ENCODE assay signal across 24 mouse cellular contexts in the genomic region with DNA sequence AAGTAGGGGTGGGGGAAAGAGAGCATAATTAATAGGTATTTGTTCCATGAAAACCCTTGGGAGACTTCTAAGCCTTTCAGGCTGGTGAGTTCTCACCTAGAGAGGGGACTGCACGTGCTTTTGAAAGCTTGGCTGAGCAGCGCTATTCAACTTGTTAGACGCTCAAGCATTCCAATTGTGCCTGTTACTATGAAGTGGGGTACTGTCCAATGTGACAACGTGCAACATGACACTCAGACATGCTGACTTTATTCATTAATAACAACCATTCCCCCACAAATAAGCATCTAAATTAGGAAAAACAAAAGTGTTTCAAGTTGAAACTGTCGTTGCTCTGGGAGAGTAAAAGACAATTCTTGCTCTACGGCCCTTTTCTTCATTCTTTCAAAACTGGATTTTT. TPM values are rescaled to one million over a fixed set of nuclear protein-coding genes. Genes with fewer than 3 reads are reported as not detected.
DNase-seq lines count a peak whose midpoint lies in the region; ATAC-seq lines count a peak whose summit lies in the region.
"Had no signal": no experiment of that assay in that cellular context is flagged by ENCODE, and none has a peak within 500 bp of the region (broad histone marks: within the 10 kb centered on the region; RNA-seq: fewer than 3 reads in every experiment).

No protein-coding gene starts in this region.

- peaks cover 8% of the 10 kb centered on the region; the same call in 1 of the 2 replicates for H3K4me1 ChIP-seq in forebrain, embryonic 14.5 days (ENCODE audit: control insufficient read depth, insufficient read depth, low read length)
- peaks cover 3% of the 10 kb centered on the region; the same call in 1 of the 2 replicates for H3K4me1 ChIP-seq in forebrain, embryonic 11.5 days (replicated peaks; ENCODE audit: control insufficient read depth, insufficient read depth, low read length)
- peaks cover 7% of the 10 kb centered on the region; the same call in 1 of the 2 replicates for H3K4me1 ChIP-seq in kidney, embryonic 14.5 days (ENCODE audit: control insufficient read depth, insufficient read depth, low read length)
- H3K4me1 ChIP-seq in kidney, embryonic 15.5 days: peaks cover 16% of the 10 kb centered on the region
- peaks cover 24% of the 10 kb centered on the region for H3K4me1 ChIP-seq in neural tube, embryonic 13.5 days (replicated peaks)

- H3K9ac ChIP-seq in forebrain, embryonic 14.5 days (ENCODE audit: low read length): no peak overlapping the region
- H3K9ac ChIP-seq in forebrain, embryonic 11.5 days (ENCODE audit: low read length): no peak overlapping the region
- no peak overlapping the region for H3K9ac ChIP-seq in kidney, embryonic 14.5 days (ENCODE audit: low read depth, low read length)
- no peak overlapping the region for H3K9ac ChIP-seq in kidney, embryonic 15.5 days
- H3K9ac ChIP-seq in neural tube, embryonic 13.5 days: no peak overlapping the region

- no peaks in the 10 kb centered on the region for H3K9me3 ChIP-seq in forebrain, embryonic 14.5 days (replicated peaks; ENCODE audit: control insufficient read depth, low read length)
- H3K9me3 ChIP-seq in forebrain, embryonic 11.5 days (ENCODE audit: control insufficient read depth, low read length): no peaks in the 10 kb centered on the region
- H3K9me3 ChIP-seq in kidney, embryonic 14.5 days (ENCODE audit: control insufficient read depth, low read length): no peaks in the 10 kb centered on the region
- H3K9me3 ChIP-seq in kidney, embryonic 15.5 days (replicated peaks): no peaks in the 10 kb centered on the region
- no peaks in the 10 kb centered on the region for H3K9me3 ChIP-seq in neural tube, embryonic 13.5 days
- H3K9me3 ChIP-seq: heart, embryonic 12.5 days; limb, embryonic 10.5 days; neural tube, embryonic 12.5 days had no signal

- peaks cover 6% of the 10 kb centered on the region for H3K27me3 ChIP-seq in forebrain, embryonic 14.5 days (replicated peaks; ENCODE audit: control insufficient read depth, insufficient read depth, low read length)
- H3K27me3 ChIP-seq in forebrain, embryonic 11.5 days (ENCODE audit: control insufficient read depth, insufficient read depth, low read length): peaks cover 9% of the 10 kb centered on the region; the same call in 1 of the 2 replicates
- H3K27me3 ChIP-seq in kidney, embryonic 14.5 days (ENCODE audit: control insufficient read depth, insufficient read depth, low read length): peaks cover 3% of the 10 kb centered on the region; the same call in 1 of the 2 replicates
- 0 out of 2 replicates have a peak, but pooled peaks cover 7% of the 10 kb centered on the region for H3K27me3 ChIP-seq in kidney, embryonic 15.5 days
- peaks cover 16% of the 10 kb centered on the region for H3K27me3 ChIP-seq in neural tube, embryonic 13.5 days
- H3K27me3 ChIP-seq: Patski had no signal

- WGBS in forebrain, embryonic 14.5 days: 2% methylated on average over 6 of the region's 6 CpGs
- WGBS in forebrain, embryonic 11.5 days: 2% methylated on average over 6 of the region's 6 CpGs
- 26% methylated on average over 6 of the region's 6 CpGs for WGBS in kidney, embryonic 14.5 days
- WGBS in kidney, embryonic 15.5 days: 35% methylated on average over 6 of the region's 6 CpGs
- WGBS in neural tube, embryonic 13.5 days: 10% methylated on average over 6 of the region's 6 CpGs

- peak; percentile 60 for DNase-seq in forebrain, embryonic 14.5 days (ENCODE audit: low spot score)
- no peak for DNase-seq in forebrain, embryonic 11.5 days (ENCODE audit: low spot score)
- peak; percentile 62 for DNase-seq in embryo, embryonic 10 days (ENCODE audit: low spot score)
- DNase-seq: adrenal gland, postnatal 14 days; cerebellum, adult 8-10 months; heart, postnatal 4 days; kidney, postnatal 10 days; lung, adult 2 months; right cerebral cortex, postnatal 4 days; thymus, postnatal 4 days had no signal

- H3K4me2 ChIP-seq in forebrain, embryonic 14.5 days (ENCODE audit: low read length): peak overlapping the region; percentile 26
- H3K4me2 ChIP-seq in forebrain, embryonic 11.5 days (ENCODE audit: low read depth, low read length, severe bottlenecking): no peak overlapping the region
- 0 out of 2 replicates have a peak overlapping the region, but pooled peaks have one; percentile 2 for H3K4me2 ChIP-seq in kidney, embryonic 14.5 days (replicated peaks; ENCODE audit: low read depth, low read length)
- H3K4me2 ChIP-seq in kidney, embryonic 15.5 days: no peak overlapping the region
- 0 out of 2 replicates have a peak overlapping the region, but pooled peaks have one; percentile 11 for H3K4me2 ChIP-seq in neural tube, embryonic 13.5 days

- no peak for ATAC-seq in forebrain, embryonic 14.5 days
- no peak for ATAC-seq in forebrain, embryonic 11.5 days (replicated peaks; ENCODE audit: low FRiP score)
- no peak for ATAC-seq in kidney, embryonic 14.5 days (ENCODE audit: low FRiP score, low TSS enrichment)
- ATAC-seq in kidney, embryonic 15.5 days (replicated peaks; ENCODE audit: low FRiP score): no peak
- ATAC-seq in neural tube, embryonic 13.5 days (ENCODE audit: low read depth): no peak
- no peak for ATAC-seq in erythroid progenitor cell, adult 5-6 weeks (replicated peaks; ENCODE audit: low FRiP score, poor library complexity, severe bottlenecking)

- H3K27ac ChIP-seq in forebrain, embryonic 14.5 days (ENCODE audit: low read depth, low read length): no peak overlapping the region
- no peak overlapping the region for H3K27ac ChIP-seq in forebrain, embryonic 11.5 days (ENCODE audit: low read depth, low read length)
- H3K27ac ChIP-seq in kidney, embryonic 14.5 days (ENCODE audit: low read depth, low read length): no peak overlapping the region
- no peak overlapping the region for H3K27ac ChIP-seq in kidney, embryonic 15.5 days
- H3K27ac ChIP-seq in neural tube, embryonic 13.5 days (replicated peaks): no peak overlapping the region
- H3K27ac ChIP-seq: macrophage; neural tube, embryonic 12.5 days had no signal

- H3K4me3 ChIP-seq in forebrain, embryonic 14.5 days (ENCODE audit: low read depth, low read length): no peak overlapping the region
- no peak overlapping the region for H3K4me3 ChIP-seq in forebrain, embryonic 11.5 days (ENCODE audit: low read depth, low read length)
- H3K4me3 ChIP-seq in kidney, embryonic 14.5 days (ENCODE audit: low read length): 0 out of 2 replicates have a peak overlapping the region, but pooled peaks have one; percentile 6
- no peak overlapping the region for H3K4me3 ChIP-seq in kidney, embryonic 15.5 days (replicated peaks)
- H3K4me3 ChIP-seq in neural tube, embryonic 13.5 days: no peak overlapping the region

- no peaks in the 10 kb centered on the region; the same call in 1 of the 2 replicates for H3K36me3 ChIP-seq in forebrain, embryonic 14.5 days (ENCODE audit: control insufficient read depth, insufficient read depth, low read length)
- no peaks in the 10 kb centered on the region for H3K36me3 ChIP-seq in forebrain, embryonic 11.5 days (ENCODE audit: control insufficient read depth, insufficient read depth, low read length)
- no peaks in the 10 kb centered on the region for H3K36me3 ChIP-seq in kidney, embryonic 14.5 days (ENCODE audit: control insufficient read depth, insufficient read depth, low read length)
- no peaks in the 10 kb centered on the region for H3K36me3 ChIP-seq in kidney, embryonic 15.5 days
- H3K36me3 ChIP-seq in neural tube, embryonic 13.5 days: no peaks in the 10 kb centered on the region
- H3K36me3 ChIP-seq: heart, embryonic 12.5 days; limb, embryonic 10.5 days; neural tube, embryonic 12.5 days had no signal

RNA-seq across cellular contexts. Expression of gene Commd3, which starts 1.1 kb away (rescaled TPM):
- 291 TPM in 2 replicates for polyA plus RNA-seq in forebrain, embryonic 14.5 days (2014; fragmentation: Nextera tagmentation; extraction: Ambion mirVana)
- 123 and 134 TPM in 2 replicates for polyA plus RNA-seq in forebrain, embryonic 11.5 days (2014; fragmentation: Nextera tagmentation; extraction: Ambion mirVana)
- 215 and 264 TPM in 2 replicates for polyA plus RNA-seq in kidney, embryonic 14.5 days (2014; fragmentation: Nextera tagmentation; extraction: Ambion mirVana)
- polyA plus RNA-seq in kidney, embryonic 15.5 days (2015; fragmentation: Nextera tagmentation; extraction: Ambion mirVana): 205 and 229 TPM in 2 replicates
- 210 and 220 TPM in 2 replicates for polyA plus RNA-seq in neural tube, embryonic 13.5 days (2015; fragmentation: Nextera tagmentation; extraction: Ambion mirVana)
- total RNA-seq in erythroid progenitor cell, adult 5-6 weeks (2015; ENCODE audit: low replicate concordance): 54.1 and 73.2 TPM in 2 replicates
- 25.3 and 44.7 TPM in 2 replicates for total RNA-seq in erythroid progenitor cell, adult 5-6 weeks (2017; ENCODE audit: low replicate concordance)

RNA-seq across cellular contexts. Expression of gene Bmi1, which starts 5.8 kb away (rescaled TPM):
- 45.8 and 48.9 TPM in 2 replicates for polyA plus RNA-seq in forebrain, embryonic 14.5 days (2014; fragmentation: Nextera tagmentation; extraction: Ambion mirVana)
- polyA plus RNA-seq in forebrain, embryonic 11.5 days (2014; fragmentation: Nextera tagmentation; extraction: Ambion mirVana): 44.4 and 47.5 TPM in 2 replicates
- polyA plus RNA-seq in kidney, embryonic 14.5 days (2014; fragmentation: Nextera tagmentation; extraction: Ambion mirVana): 34.7 and 44.1 TPM in 2 replicates
- 29.0 and 35.9 TPM in 2 replicates for polyA plus RNA-seq in kidney, embryonic 15.5 days (2015; fragmentation: Nextera tagmentation; extraction: Ambion mirVana)
- 34.2 and 40.7 TPM in 2 replicates for polyA plus RNA-seq in neural tube, embryonic 13.5 days (2015; fragmentation: Nextera tagmentation; extraction: Ambion mirVana)
- total RNA-seq in erythroid progenitor cell, adult 5-6 weeks (2015; ENCODE audit: low replicate concordance): 2.1 and 12.6 TPM in 2 replicates
- total RNA-seq in erythroid progenitor cell, adult 5-6 weeks (2017; ENCODE audit: low replicate concordance): 9.8 and 13.6 TPM in 2 replicates

RNA-seq across cellular contexts. Expression of gene Spag6, which starts 22.8 kb away (rescaled TPM):
- 0.09 and 0.18 TPM in 2 replicates for polyA plus RNA-seq in forebrain, embryonic 14.5 days (2014; fragmentation: Nextera tagmentation; extraction: Ambion mirVana)
- 0.21 and 0.44 TPM in 2 replicates for polyA plus RNA-seq in forebrain, embryonic 11.5 days (2014; fragmentation: Nextera tagmentation; extraction: Ambion mirVana)
- 0.07 and 0.09 TPM in 2 replicates for polyA plus RNA-seq in kidney, embryonic 14.5 days (2014; fragmentation: Nextera tagmentation; extraction: Ambion mirVana)
- polyA plus RNA-seq in kidney, embryonic 15.5 days (2015; fragmentation: Nextera tagmentation; extraction: Ambion mirVana): 0.26 TPM in 1 of 2 replicates, not detected in the other
- not detected in 2 replicates for polyA plus RNA-seq in neural tube, embryonic 13.5 days (2015; fragmentation: Nextera tagmentation; extraction: Ambion mirVana)
- not detected in 2 replicates for total RNA-seq in erythroid progenitor cell, adult 5-6 weeks (2015; ENCODE audit: low replicate concordance)
- not detected in 2 replicates for total RNA-seq in erythroid progenitor cell, adult 5-6 weeks (2017; ENCODE audit: low replicate concordance)
- total RNA-seq: midbrain, postnatal 0 days had no signal
- polyA plus RNA-seq: activated CD4-positive, CD25-positive, alpha-beta regulatory T cell, adult 4 months; erythroblast, embryonic 14.5 days; intestine, postnatal 0 days; limb, embryonic 10.5 days; liver, embryonic 11.5 days; macrophage; midbrain, postnatal 0 days had no signal

Comparison
In these comparisons a context has a peak if more than half of its experiments do, and no peak if none do; other contexts are left out.
1. H3K4me2 ChIP-seq: peak in forebrain, embryonic 14.5 days (single experiment), kidney, embryonic 14.5 days (single experiment) and neural tube, embryonic 13.5 days (single experiment); none in forebrain, embryonic 11.5 days (single experiment) and kidney, embryonic 15.5 days (single experiment).